Mouse (Mus musculus): Measurements from ENCODE around the gene Sox2. TPM values are rescaled to one million over a fixed set of nuclear protein-coding genes. Genes with fewer than 3 reads are reported as not detected.

Sox2 gene
- polyA plus RNA-seq, 1 experiment from 2014 or later: 20.9 TPM

DNA sequence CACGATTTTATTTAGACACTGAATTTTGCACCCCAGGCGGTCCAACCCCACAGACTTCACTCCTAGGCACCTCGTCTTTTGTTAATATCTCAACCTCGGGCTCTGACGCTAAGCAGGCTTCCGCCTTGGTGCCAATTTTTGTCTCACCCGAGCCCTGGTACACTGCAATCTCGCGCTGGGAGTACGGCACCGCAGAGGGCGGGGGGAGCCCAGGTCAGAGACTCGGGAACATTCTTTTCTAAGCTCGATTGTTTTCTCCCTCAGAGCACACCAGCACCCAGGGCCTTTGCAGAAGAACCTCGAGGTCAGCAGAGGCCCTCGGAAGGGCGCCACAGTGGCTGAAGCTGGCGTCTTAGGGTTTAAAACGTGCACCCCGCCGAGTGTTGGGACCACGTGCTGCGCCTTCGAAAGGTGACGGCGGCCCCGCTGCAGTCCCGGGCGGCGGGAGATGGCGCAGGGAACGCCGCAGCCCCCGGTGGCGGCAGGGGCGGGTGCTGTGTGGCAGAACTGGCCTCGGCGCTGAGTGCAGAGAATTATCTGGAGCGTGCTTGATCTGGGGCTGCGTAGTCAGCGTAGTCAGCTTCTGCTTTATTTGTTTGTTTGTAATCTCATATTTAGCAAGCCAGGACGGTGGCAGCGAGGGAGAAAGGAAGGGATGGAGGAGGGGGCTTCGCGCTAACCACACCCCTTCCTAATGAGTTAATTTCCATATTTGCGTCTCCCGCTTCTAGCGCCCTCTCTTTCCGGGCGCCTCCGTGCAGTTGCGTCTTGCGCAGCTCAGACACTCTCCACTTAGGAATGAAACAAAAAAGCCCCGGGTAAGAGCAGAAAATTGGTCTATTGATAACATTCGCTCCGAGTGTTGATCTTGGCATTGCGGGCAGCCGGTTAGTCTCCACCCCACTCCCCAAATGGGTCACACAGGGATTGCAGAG, 13.8 kb downstream of the Sox2 start:
- no peaks in the 10 kb centered on the region for H3K36me3 ChIP-seq
- H3K9me3 ChIP-seq: no peaks in the 10 kb centered on the region
- peak overlapping the region; percentile 67 for H3K4me2 ChIP-seq
- H3K9ac ChIP-seq: peak overlapping the region; percentile 71
- 0 out of 2 replicates have a peak, but pooled peaks have one; percentile 9 for ATAC-seq (ENCODE audit: low read depth)
- peak overlapping the region; percentile 94 for H3K27ac ChIP-seq (replicated peaks)
- H3K4me1 ChIP-seq (replicated peaks): peaks cover 74% of the 10 kb centered on the region
- WGBS: under 1% methylated on average over 58 of the region's 58 CpGs
- peaks cover 69% of the 10 kb centered on the region for H3K27me3 ChIP-seq
- peak overlapping the region; percentile 37 for H3K4me3 ChIP-seq

DNA sequence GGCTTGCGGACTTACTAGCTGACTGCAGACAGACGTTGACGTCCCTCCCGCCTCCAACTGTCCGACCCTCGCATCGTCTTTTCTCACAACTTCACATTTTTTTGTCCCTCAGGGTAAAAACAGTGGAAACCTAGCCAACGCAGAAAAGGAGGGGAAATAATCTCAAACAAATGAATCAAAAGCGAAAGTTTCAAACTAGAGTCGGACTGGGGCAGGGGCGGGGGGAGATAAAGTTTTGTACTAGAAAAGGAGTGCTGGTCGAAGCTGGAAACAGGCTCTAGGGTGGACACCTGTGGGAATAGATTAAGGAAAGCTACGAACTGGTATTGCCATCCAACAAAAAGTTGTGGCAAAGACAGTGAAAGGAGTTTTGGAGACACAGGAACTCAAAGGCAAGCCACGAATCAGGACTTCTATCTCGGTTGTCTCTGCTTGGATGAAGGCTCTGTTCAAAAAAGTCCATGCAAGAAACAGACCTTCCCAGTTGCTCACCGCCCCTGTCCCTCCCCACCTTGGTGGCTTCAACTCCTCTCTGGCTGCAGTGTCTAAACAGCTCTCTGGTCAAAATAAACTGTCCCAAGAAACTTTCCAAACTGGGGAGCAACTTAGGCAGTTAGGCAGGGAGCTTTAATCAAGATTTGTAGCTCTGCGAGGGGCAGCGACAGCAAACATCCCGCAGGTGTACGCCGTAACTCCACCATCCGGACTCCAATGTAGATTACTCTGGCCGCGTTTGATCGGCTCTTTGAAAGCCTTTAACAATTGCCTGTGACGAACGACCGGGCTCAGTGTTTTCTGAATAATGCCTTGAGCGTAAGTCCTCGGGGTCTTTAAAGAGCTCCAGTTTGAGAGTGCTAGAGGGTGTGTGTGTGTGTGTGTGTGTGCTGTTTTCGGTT, 14.7 kb downstream of the Sox2 start:
- H3K27ac ChIP-seq (replicated peaks): peak overlapping the region; percentile 94
- H3K27me3 ChIP-seq: peaks cover 69% of the 10 kb centered on the region
- WGBS: under 1% methylated on average over 31 of the region's 31 CpGs
- no peaks in the 10 kb centered on the region for H3K36me3 ChIP-seq
- no peaks in the 10 kb centered on the region for H3K9me3 ChIP-seq
- peak overlapping the region; percentile 67 for H3K4me2 ChIP-seq
- H3K4me3 ChIP-seq: peak overlapping the region; percentile 37
- ATAC-seq (ENCODE audit: low read depth): 0 out of 2 replicates have a peak, but pooled peaks have one; percentile 4
- H3K4me1 ChIP-seq (replicated peaks): peaks cover 70% of the 10 kb centered on the region
- peak overlapping the region; percentile 71 for H3K9ac ChIP-seq

DNA sequence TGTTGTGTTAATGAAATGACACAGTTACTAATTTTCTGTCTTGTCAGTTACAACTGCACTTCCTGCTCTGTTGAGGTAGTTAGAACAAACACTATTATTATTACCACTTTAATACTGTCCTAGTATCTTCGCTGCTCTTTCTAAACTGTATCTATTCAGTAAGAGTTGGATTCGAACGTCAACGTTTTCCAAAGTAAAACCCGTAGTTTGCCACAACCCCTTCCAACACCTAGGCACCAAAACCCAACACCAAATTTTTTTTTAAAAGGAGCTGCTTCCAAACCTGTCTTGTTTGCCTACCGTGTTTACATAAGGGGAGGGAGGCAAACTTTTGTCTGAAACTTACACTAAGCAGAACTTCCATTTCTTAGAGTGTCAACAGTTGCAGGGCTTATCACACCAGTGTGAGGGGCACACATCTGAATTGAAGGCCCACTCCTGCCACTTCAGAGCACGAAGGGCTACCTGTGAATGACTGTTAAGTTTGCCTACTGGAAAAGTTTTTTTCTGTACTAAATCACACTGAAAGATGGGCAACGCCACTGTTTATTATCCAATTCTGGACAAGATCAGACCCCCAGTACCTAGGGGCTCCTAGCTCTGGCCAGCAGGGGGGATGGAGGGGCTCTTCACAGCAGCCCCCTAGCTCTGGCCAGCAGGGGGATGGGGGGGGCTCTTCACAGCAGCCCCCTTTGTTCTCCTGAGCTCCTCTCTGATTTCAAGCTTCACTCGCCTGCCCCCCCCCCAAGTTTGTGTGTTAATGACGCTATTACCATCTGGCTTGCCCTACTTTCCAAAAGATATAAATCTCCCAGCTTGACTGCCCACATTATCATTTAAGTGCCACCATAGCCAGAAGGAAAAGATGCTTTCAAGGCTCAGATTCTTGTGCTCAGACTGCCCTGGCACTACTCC, 15.8 kb downstream of the Sox2 start:
- Histone ChIP-seq H3K4me2 (peak overlapping the region; percentile 67), H3K4me1 (replicated peaks) (peaks cover 67% of the 10 kb centered on the region), H3K4me3 (peak overlapping the region; percentile 37), H3K36me3 (no peaks in the 10 kb centered on the region), H3K27ac (replicated peaks) (peak overlapping the region; percentile 94), H3K27me3 (peaks cover 69% of the 10 kb centered on the region), H3K9me3 (no peaks in the 10 kb centered on the region), H3K9ac (no peak overlapping the region)
- 3% methylated on average over 10 of the region's 10 CpGs for WGBS
- peak; percentile 59 for ATAC-seq (ENCODE audit: low read depth)

DNA sequence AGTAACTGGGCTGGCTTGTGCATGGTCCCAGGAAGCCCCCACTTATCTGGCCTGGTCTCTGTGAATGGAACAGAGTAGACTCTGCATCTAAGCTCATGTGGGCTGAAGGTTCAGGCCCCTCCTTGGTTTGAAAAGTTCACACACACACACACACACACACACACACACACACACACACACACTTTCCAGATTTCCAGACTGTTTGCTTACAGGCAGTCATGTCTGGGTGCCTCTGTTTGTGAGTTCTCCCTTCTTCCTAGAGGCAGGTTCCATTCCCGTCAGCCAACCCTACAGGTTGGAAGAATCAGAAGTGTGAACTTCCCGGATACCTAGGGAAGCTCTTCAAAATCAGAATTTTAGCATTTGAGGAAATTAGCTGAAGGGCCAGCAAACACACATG, 17.0 kb downstream of the Sox2 start:
- peaks cover 64% of the 10 kb centered on the region for H3K4me1 ChIP-seq (replicated peaks)
- no peaks in the 10 kb centered on the region for H3K36me3 ChIP-seq
- H3K27me3 ChIP-seq: peaks cover 73% of the 10 kb centered on the region
- no peak overlapping the region for H3K4me2 ChIP-seq
- H3K9ac ChIP-seq: no peak overlapping the region
- H3K27ac ChIP-seq (replicated peaks): peak overlapping the region; percentile 74
- no peaks in the 10 kb centered on the region for H3K9me3 ChIP-seq
- 17% methylated on average over 2 of the region's 2 CpGs for WGBS
- 0 out of 2 replicates have a peak, but pooled peaks have one; percentile 9 for ATAC-seq (ENCODE audit: low read depth)
- H3K4me3 ChIP-seq: no peak overlapping the region

DNA sequence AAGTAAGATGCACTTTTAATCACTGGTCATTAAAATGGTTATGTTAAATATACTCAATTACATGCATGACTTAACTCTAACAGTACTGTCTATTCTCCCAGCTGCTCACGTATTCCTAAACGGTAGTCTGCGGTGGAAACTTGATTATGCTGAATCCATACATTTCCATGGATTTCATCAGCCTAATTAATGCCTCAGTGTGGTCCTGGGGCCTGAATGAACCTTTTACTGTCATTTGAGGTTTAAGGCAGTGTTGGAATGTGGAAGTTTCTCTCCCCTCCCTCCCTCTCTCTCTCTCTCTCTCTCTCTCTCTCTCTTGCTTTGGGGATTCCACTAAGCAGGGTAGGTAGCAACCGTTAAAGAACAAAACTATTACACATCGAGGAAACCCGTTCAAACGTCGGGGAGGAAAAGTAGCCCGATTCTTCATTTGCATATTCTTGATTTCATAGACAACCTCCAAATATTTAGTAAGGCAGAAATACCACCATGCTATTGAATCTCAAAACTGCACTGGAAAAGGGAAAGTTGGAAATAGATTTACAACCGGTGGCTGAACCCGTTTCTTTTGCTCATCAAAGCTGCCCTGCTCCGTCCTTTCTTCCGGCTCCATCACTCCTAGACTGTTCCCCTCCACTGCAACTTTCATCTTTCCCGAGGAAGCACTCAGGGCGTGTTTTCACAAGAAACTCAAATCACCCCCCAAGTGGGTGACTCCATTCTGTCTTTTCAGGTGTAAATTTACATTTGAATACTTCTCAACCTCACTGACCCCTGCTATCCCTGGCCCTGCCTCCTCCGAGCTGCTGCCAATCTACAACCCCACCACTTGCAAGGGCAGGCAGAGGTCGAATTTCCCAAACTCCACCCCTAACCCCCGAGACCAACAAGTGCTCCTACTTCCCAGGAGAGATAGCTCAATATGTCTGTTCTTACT, 17.9 kb downstream of the Sox2 start:
- peaks cover 79% of the 10 kb centered on the region for H3K27me3 ChIP-seq

DNA sequence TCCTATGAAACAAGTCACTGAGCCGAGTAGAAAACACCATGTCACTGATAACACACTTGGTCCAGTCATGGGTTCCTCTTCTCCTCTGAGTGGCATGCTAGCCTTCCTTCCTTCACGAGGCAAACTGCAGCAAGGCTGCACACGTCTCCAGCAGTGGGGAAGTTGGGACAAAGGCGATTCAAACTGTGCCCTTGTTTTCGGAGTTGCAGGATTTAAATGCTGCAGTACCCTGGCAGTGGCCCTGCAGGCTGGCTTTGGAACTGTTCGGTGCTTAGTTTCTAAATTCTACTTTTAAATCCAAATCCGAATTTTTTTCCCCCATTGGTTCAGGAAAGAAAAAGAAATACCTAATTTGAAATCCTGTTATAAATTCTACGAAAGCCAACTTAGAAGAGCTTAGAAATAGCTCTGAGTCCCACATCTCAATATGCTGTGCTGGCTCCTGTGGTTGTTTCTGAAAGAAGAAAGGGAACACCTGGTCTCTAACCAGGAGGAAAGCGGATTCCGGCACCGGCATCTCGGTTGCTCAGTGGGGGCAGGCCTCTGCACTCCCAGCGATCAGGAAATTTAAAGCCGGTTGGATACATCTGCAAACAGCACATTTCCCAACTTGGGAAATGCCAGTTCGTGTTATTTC, 20.9 kb downstream of the Sox2 start:
- peaks cover 35% of the 10 kb centered on the region for H3K4me1 ChIP-seq (replicated peaks)
- no peak overlapping the region for H3K4me3 ChIP-seq
- H3K4me2 ChIP-seq: peak overlapping the region; percentile 24; the same call in 1 of the 2 replicates
- no peak for ATAC-seq (ENCODE audit: low read depth)
- H3K9me3 ChIP-seq: no peaks in the 10 kb centered on the region
- H3K27me3 ChIP-seq: peaks cover 64% of the 10 kb centered on the region
- H3K9ac ChIP-seq: peak overlapping the region; percentile 38; the same call in 1 of the 2 replicates
- 8% methylated on average over 15 of the region's 15 CpGs for WGBS
- H3K27ac ChIP-seq (replicated peaks): peak overlapping the region; percentile 70
- H3K36me3 ChIP-seq: no peaks in the 10 kb centered on the region

More for the DNA sequence above, 17.9 kb downstream of the Sox2 start:
- Histone ChIP-seq H3K36me3 (no peaks in the 10 kb centered on the region), H3K9me3 (no peaks in the 10 kb centered on the region), H3K4me3 (no peak overlapping the region), H3K27ac (replicated peaks) (peak overlapping the region; percentile 57), H3K9ac (no peak overlapping the region), H3K4me1 (replicated peaks) (peaks cover 56% of the 10 kb centered on the region), H3K4me2 (peak overlapping the region; percentile 21; the same call in 1 of the 2 replicates)
- no peak for ATAC-seq (ENCODE audit: low read depth)
- WGBS: 1% methylated on average over 18 of the region's 18 CpGs

DNA sequence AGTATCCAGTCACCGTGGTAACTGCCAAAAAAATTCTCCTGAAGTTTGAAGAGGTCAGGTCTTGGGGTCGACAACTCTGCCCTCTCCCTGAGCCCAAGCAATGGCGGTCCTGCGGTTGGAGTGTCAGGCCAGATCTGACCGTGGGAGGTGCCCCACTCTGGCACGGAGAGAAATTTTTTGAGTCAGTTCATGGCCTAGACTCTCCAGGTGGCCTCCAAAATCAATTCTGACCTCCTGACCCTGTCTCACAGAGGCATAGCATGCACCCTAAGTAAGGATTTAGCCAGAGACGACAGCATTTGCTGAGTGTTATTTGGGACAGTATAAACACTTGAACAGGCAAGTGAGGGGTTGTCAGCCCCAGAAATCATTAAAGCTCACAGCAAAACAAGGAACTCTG, 28.6 kb downstream of the Sox2 start:
- H3K4me3 ChIP-seq: no peak overlapping the region
- no peaks in the 10 kb centered on the region for H3K27me3 ChIP-seq
- 6% methylated on average over 7 of the region's 7 CpGs for WGBS
- no peak overlapping the region for H3K9ac ChIP-seq
- no peaks in the 10 kb centered on the region for H3K36me3 ChIP-seq
- H3K4me2 ChIP-seq: no peak overlapping the region
- H3K4me1 ChIP-seq (replicated peaks): peaks cover 4% of the 10 kb centered on the region
- H3K27ac ChIP-seq (replicated peaks): no peak overlapping the region
- H3K9me3 ChIP-seq: no peaks in the 10 kb centered on the region
- ATAC-seq (ENCODE audit: low read depth): no peak

DNA sequence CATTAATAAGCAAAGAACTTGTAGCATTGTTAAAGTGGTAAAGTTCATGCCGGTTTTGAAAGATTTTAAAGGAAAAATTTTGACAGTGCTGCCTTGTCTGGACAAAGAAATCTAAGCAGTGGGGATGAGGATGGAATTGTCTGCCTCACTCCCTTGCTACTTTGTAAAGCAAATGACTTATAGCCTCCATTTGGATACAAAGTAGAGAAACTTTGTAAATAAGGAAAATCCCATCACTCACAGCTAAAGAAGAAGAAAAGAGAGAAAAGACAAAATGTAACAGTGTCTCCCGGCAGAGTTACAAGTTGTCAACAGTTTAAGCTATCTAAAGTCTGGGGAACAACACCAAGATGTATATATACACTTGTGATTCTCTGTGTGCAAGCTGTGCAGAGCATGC, 29.2 kb downstream of the Sox2 start:
- H3K4me1 ChIP-seq (replicated peaks): peaks cover 4% of the 10 kb centered on the region
- no peak overlapping the region for H3K4me2 ChIP-seq
- H3K27me3 ChIP-seq: no peaks in the 10 kb centered on the region
- peak overlapping the region; percentile 34; the same call in 1 of the 2 replicates for H3K27ac ChIP-seq (replicated peaks)
- no peak overlapping the region for H3K9ac ChIP-seq
- WGBS: 27% methylated on average over 2 of the region's 2 CpGs
- no peaks in the 10 kb centered on the region for H3K9me3 ChIP-seq
- ATAC-seq (ENCODE audit: low read depth): no peak
- H3K36me3 ChIP-seq: no peaks in the 10 kb centered on the region
- no peak overlapping the region for H3K4me3 ChIP-seq

DNA sequence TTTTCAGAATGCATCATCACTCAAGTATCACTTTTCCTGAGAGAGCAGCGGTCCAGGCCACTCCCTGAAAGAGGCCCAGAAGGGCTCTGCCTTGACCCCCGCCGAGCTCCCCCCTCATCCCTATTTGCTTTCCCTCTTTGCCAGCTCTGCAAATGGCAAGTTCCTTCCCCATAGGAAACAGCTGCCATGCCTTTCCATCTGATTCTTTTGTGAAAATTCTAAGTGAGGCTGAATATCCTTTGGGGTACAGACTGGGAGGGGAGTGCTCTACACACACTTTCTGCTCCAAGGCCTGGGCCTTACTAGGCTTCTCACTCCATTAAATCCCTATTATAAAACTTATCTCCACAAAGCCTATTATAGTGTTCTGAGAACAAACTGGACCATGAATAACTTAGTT, 29.7 kb downstream of the Sox2 start:
- no peak for ATAC-seq (ENCODE audit: low read depth)
- Histone ChIP-seq H3K9ac (no peak overlapping the region), H3K4me3 (no peak overlapping the region), H3K27ac (replicated peaks) (peak overlapping the region; percentile 34; the same call in 1 of the 2 replicates), H3K9me3 (no peaks in the 10 kb centered on the region), H3K4me1 (replicated peaks) (peaks cover 4% of the 10 kb centered on the region), H3K36me3 (no peaks in the 10 kb centered on the region), H3K27me3 (no peaks in the 10 kb centered on the region), H3K4me2 (no peak overlapping the region)
- WGBS: 6% methylated on average over 3 of the region's 3 CpGs

DNA sequence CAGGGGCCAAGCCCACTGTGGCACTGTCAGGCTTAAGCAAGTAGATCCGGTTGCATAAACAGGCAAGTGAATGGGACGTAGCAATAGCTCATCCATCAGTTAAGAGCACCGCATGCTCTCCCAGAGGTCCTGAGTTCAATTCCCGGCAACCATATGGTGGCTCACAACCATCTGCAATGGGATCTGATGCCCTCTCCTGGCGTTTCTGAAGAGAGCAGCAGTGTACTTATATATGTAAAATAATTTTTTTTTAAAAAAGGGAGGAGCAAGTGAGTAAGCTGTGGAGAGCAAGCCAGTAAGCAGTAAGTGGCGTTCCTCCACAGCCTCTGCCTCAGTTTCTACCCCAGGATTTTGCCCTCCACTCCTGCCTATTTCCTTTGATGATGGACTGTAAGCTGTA, 37.9 kb downstream of the Sox2 start:
- WGBS: 88% methylated on average over 6 of the region's 6 CpGs
- Histone ChIP-seq H3K27me3 (no peaks in the 10 kb centered on the region), H3K9me3 (no peaks in the 10 kb centered on the region), H3K36me3 (no peaks in the 10 kb centered on the region), H3K9ac (no peak overlapping the region), H3K4me2 (no peak overlapping the region), H3K4me1 (replicated peaks) (peaks cover 14% of the 10 kb centered on the region), H3K27ac (replicated peaks) (no peak overlapping the region), H3K4me3 (no peak overlapping the region)
- no peak for ATAC-seq (ENCODE audit: low read depth)

All from neural tube, embryonic 13.5 days (tissue).